In the genomic region with DNA sequence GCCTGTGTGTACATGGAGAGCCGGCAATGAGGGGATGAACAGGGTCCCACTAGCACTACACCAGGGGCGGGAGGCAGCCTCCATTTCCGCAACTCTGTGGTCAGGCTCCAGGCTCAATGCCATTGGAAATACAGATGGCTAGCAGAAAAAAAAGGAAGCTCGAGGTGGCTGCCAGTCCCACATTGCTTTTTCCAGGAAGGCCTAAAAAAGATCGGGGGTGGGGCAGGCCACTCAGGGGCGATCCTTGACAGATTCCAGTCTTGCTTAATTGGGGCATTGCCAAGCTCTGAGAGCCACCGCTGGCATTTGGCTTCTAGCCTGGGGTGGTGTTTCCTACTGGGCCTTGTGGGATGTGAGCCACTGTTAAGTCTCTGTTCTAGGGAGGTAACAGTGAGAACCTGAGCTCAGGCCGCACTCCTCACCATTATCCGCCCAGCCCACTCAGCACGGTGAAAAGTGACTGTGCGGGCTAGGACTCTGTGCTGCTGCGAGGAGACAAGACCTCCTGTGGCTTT, we compare ENCODE assay signal across 8 mouse cellular contexts.
DNase-seq lines count a peak whose midpoint lies in the region; ATAC-seq lines count a peak whose summit lies in the region.

No protein-coding gene starts in this region.

- no peaks in the 10 kb centered on the region for H3K27me3 ChIP-seq in forebrain, embryonic 14.5 days (replicated peaks; ENCODE audit: control insufficient read depth, insufficient read depth, low read length)
- no peaks in the 10 kb centered on the region for H3K27me3 ChIP-seq in midbrain, embryonic 12.5 days

- peak; percentile 74 for ATAC-seq in forebrain, embryonic 14.5 days
- ATAC-seq in midbrain, embryonic 12.5 days (ENCODE audit: low FRiP score, low read depth), result peak; percentile 31; the same call in 1 of the 2 replicates

- peak; percentile 85 for DNase-seq in left cerebral cortex, postnatal 4 days
- no peak for DNase-seq in left cerebral cortex, adult 8-10 months (ENCODE audit: low spot score in 2 of 2)
- peak; percentile 91 for DNase-seq in brain, adult 2 months (ENCODE audit: low read depth, low spot score)
- DNase-seq in forebrain, embryonic 14.5 days (ENCODE audit: low spot score), result peak; percentile 51
- DNase-seq in heart, postnatal 25 days (ENCODE audit: low spot score), result peak; percentile 68
- DNase-seq in layer of hippocampus, postnatal 10 days (ENCODE audit: low spot score in 2 of 2), result peak; percentile 56 to 60
- DNase-seq in embryo, embryonic 9.5 days (ENCODE audit: extremely low spot score), result no peak

- H3K4me1 ChIP-seq in forebrain, embryonic 14.5 days (ENCODE audit: control insufficient read depth, insufficient read depth, low read length), result peaks cover 4% of the 10 kb centered on the region; the same call in 1 of the 2 replicates
- peaks cover 13% of the 10 kb centered on the region for H3K4me1 ChIP-seq in midbrain, embryonic 12.5 days

- intact Hi-C loops in left cerebral cortex, postnatal 4 days (cut with DNase I), result no loop called here
- intact Hi-C loops in heart, postnatal 25 days (cut with DNase I), result loop anchor here (5.0 kb wide), 2 partner anchors 37 to 87 kb away; no protein-coding TSS in a partner anchor

- 57% methylated on average over 12 of the region's 12 CpGs for WGBS in forebrain, embryonic 14.5 days
- WGBS in midbrain, embryonic 12.5 days, result 82% methylated on average over 12 of the region's 12 CpGs

- peak overlapping the region; percentile 52; the same call in 1 of the 2 replicates for H3K27ac ChIP-seq in forebrain, embryonic 14.5 days (ENCODE audit: low read depth, low read length)
- no peak overlapping the region; the same call in 1 of the 2 replicates for H3K27ac ChIP-seq in midbrain, embryonic 12.5 days (replicated peaks)

- no peaks in the 10 kb centered on the region for H3K9me3 ChIP-seq in forebrain, embryonic 14.5 days (replicated peaks; ENCODE audit: control insufficient read depth, low read length)
- H3K9me3 ChIP-seq in midbrain, embryonic 12.5 days, result no peaks in the 10 kb centered on the region

- H3K36me3 ChIP-seq in forebrain, embryonic 14.5 days (ENCODE audit: control insufficient read depth, insufficient read depth, low read length), result no peaks in the 10 kb centered on the region
- H3K36me3 ChIP-seq in midbrain, embryonic 12.5 days, result no peaks in the 10 kb centered on the region

- H3K4me2 ChIP-seq in forebrain, embryonic 14.5 days (ENCODE audit: low read length), result no peak overlapping the region
- no peak overlapping the region for H3K4me2 ChIP-seq in midbrain, embryonic 12.5 days (replicated peaks)

- H3K9ac ChIP-seq in forebrain, embryonic 14.5 days (ENCODE audit: low read length), result no peak overlapping the region
- no peak overlapping the region for H3K9ac ChIP-seq in midbrain, embryonic 12.5 days (replicated peaks)

- H3K4me3 ChIP-seq in forebrain, embryonic 14.5 days (ENCODE audit: low read depth, low read length), result no peak overlapping the region
- H3K4me3 ChIP-seq in midbrain, embryonic 12.5 days, result no peak overlapping the region

Comparison
In these comparisons a context has a peak if more than half of its experiments do, and no peak if none do; other contexts are left out.
1. DNase-seq: peak in left cerebral cortex, postnatal 4 days (single experiment), brain, adult 2 months (single experiment), forebrain, embryonic 14.5 days (single experiment), heart, postnatal 25 days (single experiment) and layer of hippocampus, postnatal 10 days (2 of 2); none in left cerebral cortex, adult 8-10 months (0 of 2) and embryo, embryonic 9.5 days (single experiment).